Mouse (Mus musculus): ENCODE measurements around the gene Trh.

Gene Trh

DNA sequence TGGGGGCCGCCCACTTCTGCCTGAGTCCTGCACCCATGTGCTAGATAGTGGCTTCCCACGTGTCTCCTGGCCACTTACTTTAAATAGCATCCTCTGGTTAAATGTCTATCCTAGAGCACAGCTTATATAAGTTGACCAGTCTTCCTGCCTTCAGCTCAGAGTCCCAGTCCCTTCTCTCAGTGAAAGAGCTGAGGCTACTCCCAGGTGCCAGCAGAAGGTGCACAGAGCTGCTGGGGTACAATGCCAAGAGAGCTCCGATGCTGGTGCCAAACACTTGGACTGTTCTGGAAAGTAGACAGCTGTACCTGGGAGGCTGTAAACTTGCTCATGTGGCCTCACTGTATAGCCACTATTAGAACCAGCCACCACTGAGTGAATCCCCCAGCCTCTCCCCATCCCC lies 22.4 kb downstream of the Trh start:
- no peak for DNase-seq (ENCODE audit: low spot score)

- DNase-seq (ENCODE audit: low spot score): no peak
These were observed 22.8 kb downstream of the Trh start for GRCm38 (mm10) chr6:92221604-92222003.

DNA sequence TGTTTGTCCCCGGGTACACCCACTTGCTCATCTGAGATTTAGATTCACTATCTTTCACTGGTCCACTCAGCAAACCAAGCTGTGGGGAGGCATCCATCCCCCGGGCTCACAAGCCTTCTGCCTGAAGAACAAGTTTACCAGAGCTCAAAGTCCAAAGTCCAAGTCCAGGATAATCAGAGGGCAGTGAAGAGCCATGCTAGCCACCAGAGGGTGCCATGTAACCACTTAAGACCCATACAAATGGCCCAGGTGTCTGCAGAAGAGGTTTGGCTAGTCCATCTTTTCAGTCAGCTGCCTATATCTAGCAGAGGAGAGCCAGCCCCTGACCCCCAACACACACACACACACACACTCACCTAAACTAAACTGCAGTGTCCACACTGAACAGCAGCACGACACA lies 25.0 kb downstream of the Trh start:
- peak; percentile 60 for DNase-seq (ENCODE audit: low spot score)

DNA sequence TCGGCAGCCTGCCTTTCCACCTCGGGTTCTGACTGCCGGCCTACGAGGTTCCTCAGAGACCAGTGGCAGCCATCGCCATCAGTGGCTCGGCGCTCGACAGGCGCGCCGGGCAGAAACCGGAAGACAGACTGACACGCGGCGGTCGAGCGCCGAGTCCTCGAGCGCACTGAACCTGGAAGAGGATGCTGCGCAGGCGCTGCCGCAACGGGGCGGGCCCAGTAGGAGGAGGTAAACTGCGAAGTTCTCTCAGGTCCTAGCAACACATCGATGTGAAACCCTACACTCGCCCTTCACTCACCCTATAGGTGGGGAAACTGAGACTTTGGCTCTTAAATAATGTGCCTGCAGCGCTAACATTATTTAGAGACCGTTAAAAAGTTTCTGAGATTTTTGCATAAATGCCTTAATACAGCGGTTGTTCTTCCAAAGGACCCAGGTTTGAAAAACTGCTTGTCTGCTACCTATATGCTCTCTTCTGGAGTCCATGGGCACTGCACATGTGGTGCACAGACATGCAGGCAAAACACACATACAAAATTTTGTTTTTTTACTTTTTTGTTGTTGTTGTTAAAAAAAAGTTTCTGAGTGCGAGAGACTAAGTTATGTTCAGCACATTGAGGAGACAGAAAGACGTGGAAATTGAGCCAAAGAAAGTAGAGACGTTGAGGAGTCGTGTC lies 29.5 kb downstream of the Trh start, which contains the start of gene Rbsn:
TSS of gene Rbsn (minus strand) at position 153 of the 677 bp plus-strand sequence.
- peak; percentile 96 for DNase-seq (ENCODE audit: low spot score)

GRCm38 (mm10) chr6:92214055-92214772 lies 30.2 kb downstream of the Trh start:
- DNase-seq (ENCODE audit: low spot score): peak; percentile 66

GRCm38 (mm10) chr6:92199414-92199813 lies 45.0 kb downstream of the Trh start:
- peak; percentile 30 for DNase-seq (ENCODE audit: low spot score)
